Mouse (Mus musculus) inflammation-experienced regulatory T-cells, adult 6 months (primary cell): Measurements from ENCODE around the gene Gm29609. TPM values are rescaled to one million over a fixed set of nuclear protein-coding genes. Genes with fewer than 3 reads are reported as not detected.

Experiments
- ATAC-seq: one replicate; pipeline ENCODE4 v1.8.0; 2017
- polyA plus RNA-seq, 3 experiments: library from polyadenylated mRNA; unstranded; fragments of 100-300 nt; shearing (Covaris generic); gene quantifications; one replicate each; pipeline ENCODE4 v1.2.1; 2017

Gm29609 gene
- polyA plus RNA-seq, 3 experiments from 2014 or later = 0.19 to 3.2 (median 0.29) TPM

DNA sequence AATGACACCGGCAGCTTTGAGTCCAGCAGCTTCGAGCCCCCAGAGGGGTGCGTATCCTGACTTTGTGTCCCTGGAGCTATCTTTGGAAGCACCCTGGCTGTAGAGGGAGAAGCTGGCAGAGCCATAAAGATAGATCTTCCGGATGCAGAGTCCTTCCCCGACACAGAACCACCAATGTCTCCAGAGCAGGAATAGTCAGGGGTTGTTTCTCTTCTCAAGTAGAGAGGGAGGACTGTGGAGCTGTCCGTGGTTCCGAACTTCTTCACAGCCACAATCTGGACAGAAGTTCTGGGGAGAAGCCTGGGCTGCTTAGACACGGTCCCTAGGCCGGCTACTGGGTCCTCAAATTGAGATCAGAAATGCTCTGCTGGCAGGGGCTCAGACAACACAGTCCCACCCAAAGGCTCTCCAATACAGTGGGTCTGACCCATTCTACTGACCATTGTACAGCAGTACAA is 40.7 kb downstream of the Gm29609 start:
- no peak for ATAC-seq

DNA sequence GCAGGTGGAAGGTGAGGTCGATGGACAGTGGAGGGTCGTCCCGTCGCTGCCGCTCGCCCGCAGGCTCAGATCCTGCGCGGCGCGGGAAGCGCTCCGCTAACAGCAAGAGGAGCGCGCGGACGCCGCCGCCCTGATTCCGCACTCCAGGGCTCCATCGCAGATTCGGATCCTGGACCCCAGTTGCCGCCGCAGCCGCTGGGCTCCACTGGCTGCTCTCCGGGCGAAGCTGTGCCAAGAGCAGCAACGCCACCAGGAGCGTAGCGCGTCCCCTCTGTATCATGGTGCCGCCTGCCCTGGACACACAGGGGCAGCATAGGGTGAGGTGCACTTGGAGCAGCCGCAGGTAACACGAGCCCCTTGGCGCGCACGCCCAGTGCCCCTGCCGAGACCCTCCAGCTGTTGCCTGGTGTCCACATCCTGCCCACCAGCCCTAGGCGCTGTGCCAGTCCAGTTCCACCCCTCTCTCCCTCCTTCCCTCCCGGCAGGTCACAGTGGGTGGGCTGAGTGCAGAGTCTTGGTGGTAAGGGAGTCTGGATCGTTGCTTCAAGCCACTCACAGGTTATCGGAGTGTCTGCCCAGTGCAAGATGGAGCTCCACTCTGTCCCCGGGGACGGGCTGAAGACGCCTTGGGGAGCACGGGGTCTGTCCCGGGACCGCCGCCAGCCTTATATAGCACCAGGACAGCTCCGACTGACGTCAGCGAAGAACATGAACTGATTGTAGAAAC is 41.3 kb downstream of the Gm29609 start, which contains the start of gene Ucn:
Gene Ucn, minus strand, starts transcription at position 589 of the 727 bp plus-strand sequence.
- ATAC-seq = no peak

DNA sequence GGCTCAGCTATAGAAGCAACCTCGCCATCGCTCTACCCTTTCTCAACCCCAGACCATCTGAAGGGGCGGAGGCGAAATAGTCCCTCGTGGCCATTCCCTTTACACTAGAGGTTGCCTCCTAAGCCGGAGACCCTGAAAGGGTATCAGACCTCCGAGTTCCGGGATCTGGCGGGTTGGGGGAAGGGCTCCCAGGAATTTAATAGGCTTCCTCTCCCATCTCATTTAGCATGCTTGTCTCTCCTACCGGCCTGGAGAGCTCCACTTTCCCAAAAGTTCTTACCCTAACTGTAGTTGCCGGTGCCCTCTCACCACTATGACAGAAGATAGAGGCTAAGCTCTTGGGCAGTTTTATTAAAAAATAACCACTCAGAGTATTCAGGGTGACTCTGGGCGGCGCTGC is 42.1 kb downstream of the Gm29609 start:
- no peak for ATAC-seq

DNA sequence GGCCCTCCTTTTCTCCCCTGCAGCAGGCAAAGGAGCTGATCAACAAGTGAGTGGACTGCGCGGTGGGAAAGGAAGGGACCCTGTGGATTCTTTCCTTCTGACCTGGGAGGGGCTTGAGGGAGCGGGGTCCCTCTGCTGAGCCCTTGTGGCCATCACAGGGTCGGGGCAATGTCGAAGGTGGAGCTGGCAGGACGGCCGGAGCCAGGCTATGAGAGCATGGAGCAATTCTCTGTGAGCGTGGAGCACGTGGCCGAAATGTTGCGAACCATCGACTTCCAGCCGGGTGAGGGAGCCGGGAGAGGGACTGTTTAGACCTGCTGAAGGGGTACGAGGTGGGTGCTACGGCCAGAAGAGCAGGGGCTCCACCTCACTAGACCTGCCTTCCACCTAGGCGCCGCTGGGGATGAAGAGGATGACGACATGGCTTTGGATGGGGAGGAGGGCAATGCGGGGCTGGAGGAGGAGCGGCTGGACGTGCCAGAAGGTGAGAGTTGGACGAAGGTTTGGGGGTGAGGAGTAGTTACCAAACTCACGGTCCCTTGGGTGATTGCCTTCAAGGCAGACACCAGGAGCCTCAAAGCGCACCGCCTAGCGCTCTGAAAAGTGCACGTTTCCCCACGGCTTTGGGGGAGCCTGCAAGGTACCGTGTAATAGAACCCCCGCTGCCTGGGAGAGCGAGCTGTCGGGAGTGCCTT is 42.8 kb downstream of the Gm29609 start:
- ATAC-seq = no peak

DNA sequence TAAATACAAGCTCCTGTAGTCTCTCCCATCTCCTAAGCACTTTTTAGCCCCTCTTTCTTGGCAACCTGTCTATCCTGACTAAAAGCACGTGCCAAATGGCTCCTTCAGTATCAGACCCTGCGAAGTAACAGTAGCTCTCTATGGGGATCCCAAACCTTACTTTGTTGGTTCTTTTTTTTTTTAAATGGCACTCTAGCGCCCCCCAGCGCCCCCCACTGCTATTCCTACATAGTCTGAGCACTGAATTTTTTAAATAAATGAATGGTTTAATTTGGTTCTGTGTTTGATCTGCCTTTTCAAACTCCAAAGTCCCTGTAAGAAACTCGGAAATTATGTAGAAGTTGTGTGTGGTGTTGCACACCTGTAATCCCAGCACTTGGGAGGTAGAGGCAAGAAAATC is 53.7 kb downstream of the Gm29609 start:
- ATAC-seq = no peak

DNA sequence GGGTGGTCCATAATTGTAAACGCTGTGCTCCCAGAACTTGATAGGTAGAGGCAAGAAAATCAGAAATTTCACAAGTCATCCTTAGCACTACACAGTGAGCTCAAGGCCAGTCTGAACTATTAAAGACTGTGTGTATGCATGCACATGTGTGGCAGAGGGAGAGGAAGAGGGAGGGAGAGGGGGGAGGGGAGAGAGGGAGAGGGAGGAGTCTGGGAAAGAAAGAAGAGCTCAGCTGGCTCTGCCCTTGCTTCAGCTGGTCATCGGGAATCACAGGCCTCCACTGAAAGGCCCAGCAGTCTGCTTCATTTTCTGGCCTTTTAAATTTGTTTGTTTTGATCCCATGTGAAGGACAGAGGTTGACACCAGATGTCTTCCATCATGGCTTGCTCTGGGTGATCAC is 56.2 kb downstream of the Gm29609 start:
- no peak for ATAC-seq

DNA sequence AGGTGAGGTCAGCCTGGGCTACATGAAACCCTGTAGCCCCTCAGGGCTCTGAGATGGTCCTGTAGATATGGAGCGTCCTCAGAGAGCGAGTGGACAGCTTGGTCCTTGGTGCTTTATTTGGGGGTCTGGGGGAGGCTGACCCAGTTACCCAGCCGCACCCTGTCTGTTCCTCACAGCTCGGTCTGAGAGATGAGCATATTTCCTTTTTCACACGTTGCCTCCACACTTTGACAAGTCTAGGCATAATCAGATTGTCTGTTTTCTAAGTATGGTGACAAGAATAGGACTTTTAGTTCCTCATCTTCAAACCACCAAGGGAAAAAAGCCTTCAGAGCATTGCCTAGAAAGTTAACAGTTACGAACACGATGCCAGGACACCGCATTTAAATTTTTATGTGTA is 58.6 kb downstream of the Gm29609 start:
- no peak for ATAC-seq

DNA sequence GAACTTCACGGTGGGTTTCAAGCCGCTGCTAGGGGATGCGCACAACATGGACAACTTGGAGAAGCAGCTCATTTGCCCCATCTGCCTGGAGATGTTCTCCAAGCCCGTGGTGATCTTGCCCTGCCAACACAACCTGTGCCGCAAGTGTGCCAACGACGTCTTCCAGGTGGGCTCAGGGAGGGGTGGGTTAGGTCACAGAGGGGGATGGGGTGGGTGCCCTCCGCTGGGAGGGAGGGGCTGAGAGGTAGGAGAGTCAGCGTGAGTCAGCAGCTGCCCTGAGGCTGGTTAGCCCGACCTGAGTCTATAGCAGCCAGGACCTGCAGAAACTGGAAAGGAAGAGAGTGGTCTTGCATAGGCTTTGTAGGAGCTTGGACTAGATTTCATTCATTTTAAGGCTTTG is 62.8 kb downstream of the Gm29609 start:
- no peak for ATAC-seq

DNA sequence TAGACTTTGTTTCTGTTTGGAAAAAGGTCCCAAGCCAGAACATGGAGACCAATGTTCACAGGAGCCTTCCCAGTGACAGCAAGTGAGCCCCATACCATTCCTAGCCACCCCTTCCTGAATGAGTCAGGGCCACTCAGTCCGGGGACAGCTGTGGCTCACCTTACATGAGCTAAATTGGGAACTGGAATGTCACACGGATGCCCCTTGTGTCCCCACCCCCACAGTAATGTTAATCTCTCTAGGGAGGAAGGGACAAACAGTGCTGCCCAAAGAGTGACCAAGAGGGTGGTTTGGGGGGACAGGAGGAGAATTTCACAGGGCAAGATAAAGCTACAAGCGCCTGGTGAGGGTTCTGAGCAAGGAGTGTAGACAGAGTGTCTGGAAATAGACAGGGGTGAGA is 63.4 kb downstream of the Gm29609 start, which contains the start of gene Trim54:
Gene Trim54, plus strand, starts transcription at position 359 of the 400 bp plus-strand sequence.
- ATAC-seq = no peak

DNA sequence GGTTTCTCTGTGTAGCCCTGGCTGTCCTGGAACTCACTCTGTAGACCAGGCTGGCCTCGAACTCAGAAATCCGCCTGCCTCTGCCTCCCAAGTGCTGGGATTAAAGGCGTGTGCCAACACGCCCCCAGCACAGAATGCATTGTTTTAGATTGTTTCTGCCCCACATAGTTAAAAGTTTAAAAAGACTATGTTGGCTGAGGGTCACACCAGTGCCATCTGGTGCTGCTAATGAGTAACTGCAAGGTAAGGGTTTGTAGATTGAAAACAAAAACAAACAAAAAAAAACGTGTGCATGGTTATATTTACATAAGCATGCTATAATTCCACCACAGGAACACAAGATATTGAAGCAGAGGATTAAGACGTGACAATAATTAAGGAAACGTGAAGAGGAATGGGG is 68.9 kb downstream of the Gm29609 start:
- no peak for ATAC-seq

DNA sequence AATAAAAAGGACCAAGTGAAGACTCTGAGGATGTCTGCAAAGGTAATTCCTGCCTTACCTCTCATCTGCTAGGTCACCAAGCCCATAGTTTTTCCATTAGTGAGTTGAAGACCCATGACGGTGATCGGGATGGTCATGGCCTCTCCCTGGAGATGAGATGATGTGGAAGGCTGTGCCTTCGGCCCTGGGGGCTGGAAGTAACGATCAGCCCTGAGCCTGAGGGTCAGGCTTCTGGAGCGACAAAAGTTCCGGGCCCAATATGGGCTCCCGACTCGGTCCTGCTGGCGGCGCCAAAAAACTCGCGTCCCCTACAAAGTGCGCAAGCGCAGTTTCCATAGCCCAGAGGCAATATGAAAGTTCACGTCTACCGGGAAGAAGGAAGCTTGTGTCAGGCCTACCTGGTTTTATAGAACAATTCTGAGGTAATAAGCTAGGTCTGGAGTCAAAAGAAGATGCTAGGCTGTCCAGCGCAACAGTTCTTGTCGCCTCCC is 71.7 kb downstream of the Gm29609 start, which contains the start of gene Slc30a3:
Gene Slc30a3, minus strand, starts transcription at position 238 of the 491 bp plus-strand sequence.
- no peak for ATAC-seq

DNA sequence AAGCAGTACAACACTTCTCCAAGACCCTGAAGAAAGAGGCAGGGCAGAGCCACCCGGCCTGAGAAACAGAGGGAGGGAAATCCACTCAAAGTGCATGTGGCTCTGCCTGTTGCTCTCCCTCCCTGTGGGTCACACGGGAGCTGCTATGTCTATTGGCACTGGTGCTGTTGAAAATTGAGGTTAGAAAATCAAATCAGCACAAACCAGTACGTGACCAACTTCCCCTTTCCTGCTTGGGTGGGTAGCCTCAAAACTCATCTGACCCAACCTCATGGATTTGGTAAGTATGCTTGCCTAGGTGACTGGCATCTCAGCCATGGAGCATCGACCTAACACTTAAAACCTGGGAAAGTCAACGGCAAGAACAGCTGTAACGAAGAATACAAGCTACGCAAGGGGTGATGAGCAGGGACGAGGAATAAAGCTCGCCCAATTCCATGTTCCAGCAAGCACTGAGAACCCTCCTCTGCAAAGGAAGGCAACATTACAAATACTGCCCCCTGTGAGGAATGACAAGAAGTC is 73.8 kb downstream of the Gm29609 start, which contains the start of gene Dnajc5g:
Gene Dnajc5g, plus strand, starts transcription at position 472 of the 522 bp plus-strand sequence.
- no peak for ATAC-seq

DNA sequence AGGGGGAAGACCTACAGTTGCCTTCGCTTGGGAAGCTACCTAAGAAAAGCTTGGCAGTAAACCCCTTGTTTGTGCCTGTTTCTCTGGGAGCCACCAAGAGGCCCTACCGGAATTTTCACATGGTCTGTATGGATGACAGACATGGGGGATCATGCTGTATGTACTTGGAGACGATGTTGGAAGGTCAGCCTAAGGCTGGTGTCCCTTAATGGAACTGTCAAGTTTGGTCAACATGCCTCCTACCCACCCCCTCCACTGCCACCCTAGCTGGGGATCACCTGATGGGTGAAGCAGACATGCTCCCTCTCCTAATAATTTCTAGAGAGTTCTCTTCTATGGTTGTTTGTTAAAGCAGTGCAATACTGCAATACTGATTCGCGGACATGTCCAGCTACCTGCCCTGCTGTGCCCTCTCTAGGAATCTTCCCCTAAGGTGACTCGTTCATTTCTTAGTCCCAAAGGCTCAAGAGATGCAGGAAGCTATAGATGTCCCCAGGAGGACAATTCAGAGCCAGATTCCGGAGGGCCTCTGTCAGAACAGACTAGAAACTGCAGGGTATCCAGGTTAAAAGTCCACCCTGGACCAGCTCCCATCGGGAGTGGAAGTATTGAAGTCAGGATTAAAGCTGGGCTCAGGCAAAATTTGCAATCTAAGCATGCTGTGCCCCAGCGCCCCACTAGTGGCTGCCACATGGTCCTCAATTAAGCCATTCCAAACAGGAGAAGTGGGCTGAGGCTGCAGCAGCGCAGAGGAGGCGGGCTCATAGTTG is 83.8 kb downstream of the Gm29609 start:
- ATAC-seq = no peak

DNA sequence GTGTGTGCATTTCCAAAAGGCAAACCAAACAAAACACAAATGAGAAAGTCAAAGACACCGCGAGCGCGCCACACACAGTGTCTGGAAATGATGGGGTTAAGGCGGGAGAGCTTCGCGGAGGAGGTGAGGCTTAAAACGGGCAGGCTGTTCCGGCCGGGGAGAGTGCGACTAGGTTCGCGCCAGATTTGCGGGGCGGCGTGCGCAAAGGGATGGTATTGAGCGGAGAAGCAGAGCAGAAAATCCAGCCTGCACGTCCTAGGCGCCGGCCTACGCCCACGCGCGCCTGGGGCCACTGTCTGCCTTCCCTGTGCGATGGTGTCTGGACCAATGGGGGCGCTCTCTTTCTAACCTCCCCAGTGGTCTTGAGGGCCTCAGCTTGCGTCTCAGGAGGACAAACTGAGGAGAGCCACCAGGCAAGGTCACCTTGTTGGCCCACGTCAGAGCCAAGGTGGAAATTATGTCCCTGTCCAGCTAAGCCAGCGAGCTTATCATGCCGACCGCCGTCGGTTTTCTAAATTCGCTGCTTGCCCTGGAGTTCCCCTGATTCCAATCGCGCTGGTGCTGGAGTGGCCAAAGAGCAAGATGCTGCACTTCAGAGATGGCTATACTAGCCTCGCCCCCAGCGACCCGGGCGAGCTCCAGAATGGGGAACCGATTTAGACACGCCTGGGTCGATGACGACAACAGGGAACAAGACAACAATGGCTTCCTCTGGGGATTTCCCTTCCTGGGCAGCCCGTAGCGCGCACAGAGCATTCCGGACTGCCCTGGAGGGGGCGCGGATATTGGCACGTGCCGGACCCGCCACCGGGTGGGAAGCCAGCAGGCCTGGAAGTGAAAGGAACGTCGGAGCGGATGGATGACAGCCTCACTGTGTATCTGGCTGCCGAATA is 84.7 kb downstream of the Gm29609 start:
- ATAC-seq = peak; percentile 80

Other genes with a start within 250 kb of the Gm29609 start
- gene Cgref1, start 234.3 kb downstream of the Gm29609 start, polyA plus RNA-seq = not detected
- 10 to 100 TPM; 56.7 to 79.6 (median 69.0) TPM for gene Preb, start 219.6 kb downstream of the Gm29609 start, polyA plus RNA-seq
- gene Tcf23, start 211.2 kb downstream of the Gm29609 start, polyA plus RNA-seq = not detected
- 10 to 100 TPM; 61.6 to 98.6 (median 81.7) TPM for gene Atraid, start 131.6 kb downstream of the Gm29609 start, polyA plus RNA-seq
- 1 to 10 TPM; 4.9 to 7.0 (median 4.9) TPM for gene Slc5a6, start 131.0 kb downstream of the Gm29609 start, polyA plus RNA-seq
- gene Cad, start 125.1 kb downstream of the Gm29609 start, polyA plus RNA-seq = 10 to 100 TPM in 1 of 3 experiments, 1 to 10 TPM in 2; 5.4 to 11.8 (median 7.8) TPM
- not detected for gene Dnajc5g, start 73.6 kb downstream of the Gm29609 start, polyA plus RNA-seq
- gene Slc30a3, start 71.7 kb downstream of the Gm29609 start, polyA plus RNA-seq = under 1 TPM in 2 of 3 experiments, not detected in 1; 0.45 to 0.57 TPM
- gene Trim54, start 63.2 kb downstream of the Gm29609 start, polyA plus RNA-seq = not detected
- gene Ucn, start 41.1 kb downstream of the Gm29609 start, polyA plus RNA-seq = not detected
- gene Mpv17, start 25.7 kb downstream of the Gm29609 start, polyA plus RNA-seq = 10 to 100 TPM; 40.8 to 67.2 (median 64.2) TPM
- 100 to 1,000 TPM in 1 of 3 experiments, 10 to 100 TPM in 2; 61.8 to 103 (median 81.3) TPM for gene Gtf3c2, start 233 bp upstream of the Gm29609 start, polyA plus RNA-seq
- 100 to 1,000 TPM in 2 of 3 experiments, 10 to 100 TPM in 1; 96.4 to 122 (median 119) TPM for gene Snx17, start 13.3 kb upstream of the Gm29609 start, polyA plus RNA-seq
- 10 to 100 TPM; 38.7 to 45.8 (median 44.4) TPM for gene Eif2b4, start 13.5 kb upstream of the Gm29609 start, polyA plus RNA-seq
- 1 to 10 TPM; 3.5 to 6.1 (median 5.4) TPM for gene Zfp513, start 22.4 kb upstream of the Gm29609 start, polyA plus RNA-seq
- 10 to 100 TPM; 38.5 to 63.1 (median 49.7) TPM for gene Ppm1g, start 40.8 kb upstream of the Gm29609 start, polyA plus RNA-seq
- 100 to 1,000 TPM in 1 of 3 experiments, 10 to 100 TPM in 2; 84.6 to 104 (median 84.9) TPM for gene Nrbp1, start 61.0 kb upstream of the Gm29609 start, polyA plus RNA-seq
- not detected for gene Gm9970, start 61.3 kb upstream of the Gm29609 start, polyA plus RNA-seq
- 10 to 100 TPM; 25.8 to 27.7 (median 26.9) TPM for gene Krtcap3, start 71.8 kb upstream of the Gm29609 start, polyA plus RNA-seq
- gene Ift172, start 111.2 kb upstream of the Gm29609 start, polyA plus RNA-seq = 1 to 10 TPM; 3.3 to 4.4 (median 4.3) TPM
- gene Fndc4, start 116.2 kb upstream of the Gm29609 start, polyA plus RNA-seq = not detected
- under 1 TPM in 2 of 3 experiments, not detected in 1; 0.15 to 0.48 TPM for gene Gckr, start 117.5 kb upstream of the Gm29609 start, polyA plus RNA-seq